Mouse (Mus musculus) intestine, embryonic 16.5 days (tissue): ENCODE measurements around the gene Gm13272. TPM values are rescaled to one million over a fixed set of nuclear protein-coding genes. Genes with fewer than 3 reads are reported as not detected.
"Not testable (repeated sequence)": the region's sequence is repeated elsewhere in the genome, so short reads cannot be mapped to it uniquely, and the experiment has no call there.

ENCODE experiments used
- ATAC-seq: fragments of 200-750 bp; cut with Nextera tagmentation; 2 replicates; pipeline ENCODE4 v1.8.0; 2017; ENCODE audit warnings: moderate TSS enrichment, moderate library complexity
- H3K27ac ChIP-seq: fragments of 300-500 bp; sonication (generic); 2 replicates; pipeline ENCODE4 v1.5.1; 2014; ENCODE audit warnings: mild to moderate bottlenecking, low read length
- H3K27me3 ChIP-seq: fragments of 300-500 bp; sonication (generic); replicated peaks from 2 replicates; pipeline ENCODE4 v1.6.1; 2014; ENCODE audit warnings: low read length, control low read depth, mixed read lengths; ENCODE audit not compliant: control insufficient read depth, insufficient read depth
- H3K36me3 ChIP-seq: fragments of 300-500 bp; sonication (generic); 2 replicates; pipeline ENCODE4 v1.6.1; 2014; ENCODE audit warnings: low read length, control low read depth; ENCODE audit not compliant: control insufficient read depth, insufficient read depth
- H3K4me1 ChIP-seq: fragments of 300-500 bp; sonication (generic); 2 replicates; pipeline ENCODE4 v1.6.1; 2014; ENCODE audit warnings: low read length, control low read depth, mixed read lengths; ENCODE audit not compliant: control insufficient read depth, insufficient read depth
- H3K4me2 ChIP-seq: fragments of 300-500 bp; sonication (generic); 2 replicates; pipeline ENCODE4 v1.6.1; 2014; ENCODE audit warnings: low read depth, low read length, control low read depth
- H3K4me3 ChIP-seq: fragments of 300-500 bp; sonication (generic); 2 replicates; pipeline ENCODE4 v1.5.1; 2014; ENCODE audit warnings: mild to moderate bottlenecking, low read length
- H3K9ac ChIP-seq: fragments of 300-500 bp; sonication (generic); 2 replicates; pipeline ENCODE4 v1.6.1; 2014; ENCODE audit warnings: low read depth, low read length
- H3K9me3 ChIP-seq: fragments of 300-500 bp; sonication (generic); 2 replicates; pipeline ENCODE4 v1.6.1; 2016; ENCODE audit warnings: low read length, control low read depth; ENCODE audit not compliant: control insufficient read depth
- WGBS: fragments of 180-500 bp; shearing (Covaris S2); extraction: QIAGEN DNeasy Blood & Tissue Kit; methylation state at CpG from one replicate; pipeline ENCODE4 v1.1.7; 2014; 5-methylcytosine and 5-hydroxymethylcytosine counted together
- polyA plus RNA-seq: library from polyadenylated mRNA; unstranded; fragments of >200 nt; fragmentation: Nextera tagmentation; extraction: Ambion mirVana; gene quantifications from 2 replicates; pipeline ENCODE4 v1.2.1, GENCODE M21; 2015

Gm13272 gene
- polyA plus RNA-seq, 1 experiment from 2014 or later, result 0.28 TPM

DNA sequence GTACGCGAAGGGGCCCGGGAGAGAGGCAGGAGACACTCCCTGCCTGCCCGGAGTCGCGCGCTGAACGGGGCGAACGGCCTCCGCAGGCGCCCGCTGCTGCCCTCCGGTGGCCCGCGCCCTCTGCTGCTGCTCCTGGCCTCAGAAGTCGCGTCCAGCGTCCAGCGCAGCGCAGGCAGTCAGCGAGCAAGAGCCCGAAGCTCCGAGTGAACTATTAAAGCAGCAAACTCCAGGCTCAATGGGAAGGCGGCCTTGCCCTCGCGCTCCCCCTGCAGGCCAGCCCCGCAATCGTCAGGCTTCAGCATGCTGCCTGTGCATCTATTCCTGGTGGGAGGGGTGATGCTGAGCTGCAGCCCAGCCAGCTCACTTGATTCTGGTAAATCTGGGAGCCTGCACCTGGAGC, 23.3 kb downstream of the Gm13272 start, which contains the start of gene Gm13287:
TSS of gene Gm13287 (plus strand) at position 301 of the 400 bp plus-strand sequence.
- not testable (repeated sequence) for H3K4me3 ChIP-seq, H3K4me2 ChIP-seq, H3K27ac ChIP-seq, ATAC-seq, H3K27me3 ChIP-seq, H3K4me1 ChIP-seq, H3K9me3 ChIP-seq, H3K36me3 ChIP-seq, H3K9ac ChIP-seq
- no CpG with 5 or more reads among the region's 29 CpGs for WGBS

DNA sequence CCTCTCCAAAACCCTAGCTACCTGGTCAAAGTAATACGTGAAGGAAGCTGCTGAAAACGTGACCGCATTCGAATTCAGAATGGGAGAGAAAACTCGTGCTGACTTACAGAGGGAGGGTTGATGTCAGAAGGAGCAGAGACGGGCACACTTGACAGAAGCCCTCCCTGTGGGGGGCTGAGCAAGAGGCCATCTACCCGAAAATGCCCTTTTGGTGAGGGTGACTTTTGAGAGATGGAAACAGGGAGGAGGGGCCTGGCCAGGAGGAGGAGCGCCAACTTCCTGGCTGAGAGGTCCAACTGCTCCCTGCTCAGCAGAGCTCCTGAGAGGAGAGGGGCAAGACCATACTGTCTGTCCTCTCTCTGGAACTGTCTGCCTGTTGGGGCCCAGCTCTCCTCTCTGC, 25.6 kb downstream of the Gm13272 start, which contains the start of gene Gm13288:
TSS of gene Gm13288 (plus strand) at position 301 of the 400 bp plus-strand sequence.
- H3K9ac ChIP-seq, H3K4me2 ChIP-seq, H3K4me1 ChIP-seq, ATAC-seq, H3K27me3 ChIP-seq, H3K36me3 ChIP-seq, H3K27ac ChIP-seq, H3K9me3 ChIP-seq: not testable (repeated sequence)
- peak within 1 kb of the TSS; percentile 16; the same call in 1 of the 2 replicates for H3K4me3 ChIP-seq
- WGBS, result no CpG with 5 or more reads among the region's 8 CpGs

DNA sequence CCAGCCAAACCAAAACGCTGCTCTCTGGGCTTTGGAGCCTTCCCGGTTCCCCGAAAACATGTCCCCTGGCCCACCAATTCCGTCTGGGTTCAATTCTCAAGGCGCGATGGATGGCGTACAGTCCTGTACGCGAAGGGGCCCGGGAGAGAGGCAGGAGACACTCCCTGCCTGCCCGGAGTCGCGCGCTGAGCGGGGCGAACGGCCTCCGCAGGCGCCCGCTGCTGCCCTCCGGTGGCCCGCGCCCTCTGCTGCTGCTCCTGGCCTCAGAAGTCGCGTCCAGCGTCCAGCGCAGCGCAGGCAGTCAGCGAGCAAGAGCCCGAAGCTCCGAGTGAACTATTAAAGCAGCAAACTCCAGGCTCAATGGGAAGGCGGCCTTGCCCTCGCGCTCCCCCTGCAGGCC, 26.1 kb downstream of the Gm13272 start:
- H3K27me3 ChIP-seq, H3K4me1 ChIP-seq, H3K27ac ChIP-seq, ATAC-seq, H3K9me3 ChIP-seq, H3K36me3 ChIP-seq, H3K9ac ChIP-seq, H3K4me2 ChIP-seq: not testable (repeated sequence)
- WGBS, result 2% methylated on average over 11 of the region's 34 CpGs
- H3K4me3 ChIP-seq, result peak overlapping the region; percentile 16; the same call in 1 of the 2 replicates

DNA sequence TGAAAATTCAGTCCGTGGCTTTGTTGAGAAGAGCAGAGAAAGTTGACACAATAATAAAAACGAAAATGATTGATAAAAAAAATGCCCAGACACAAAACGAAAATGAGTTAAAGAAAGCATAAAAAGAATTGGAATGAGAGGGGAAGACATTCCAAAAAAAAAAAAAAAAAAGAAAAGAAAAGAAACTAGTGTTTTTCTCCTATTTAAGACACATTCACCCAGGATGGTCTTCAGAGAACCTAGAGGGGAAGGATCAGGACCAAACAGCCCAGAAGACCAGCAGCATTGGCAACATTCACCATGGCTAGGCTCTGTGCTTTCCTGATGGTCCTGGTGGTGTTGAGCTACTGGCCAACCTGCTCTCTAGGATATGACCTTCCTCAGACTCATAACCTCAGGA, 36.3 kb downstream of the Gm13272 start, which contains the start of gene Ifna7:
TSS of gene Ifna7 (plus strand) at position 301 of the 400 bp plus-strand sequence.
- no peak within 1 kb of the TSS for H3K27ac ChIP-seq
- no peaks in the 10 kb centered on the region for H3K27me3 ChIP-seq
- no peak within 1 kb of the TSS for H3K4me3 ChIP-seq
- no peak within 1 kb of the TSS for H3K9ac ChIP-seq
- no peaks in the 10 kb centered on the region for H3K9me3 ChIP-seq
- ATAC-seq, result no peak
- WGBS, result 66% methylated on average over 3 of the region's 3 CpGs
- H3K4me1 ChIP-seq, result no peaks in the 10 kb centered on the region
- no peak within 1 kb of the TSS for H3K4me2 ChIP-seq
- H3K36me3 ChIP-seq, result no peaks in the 10 kb centered on the region

DNA sequence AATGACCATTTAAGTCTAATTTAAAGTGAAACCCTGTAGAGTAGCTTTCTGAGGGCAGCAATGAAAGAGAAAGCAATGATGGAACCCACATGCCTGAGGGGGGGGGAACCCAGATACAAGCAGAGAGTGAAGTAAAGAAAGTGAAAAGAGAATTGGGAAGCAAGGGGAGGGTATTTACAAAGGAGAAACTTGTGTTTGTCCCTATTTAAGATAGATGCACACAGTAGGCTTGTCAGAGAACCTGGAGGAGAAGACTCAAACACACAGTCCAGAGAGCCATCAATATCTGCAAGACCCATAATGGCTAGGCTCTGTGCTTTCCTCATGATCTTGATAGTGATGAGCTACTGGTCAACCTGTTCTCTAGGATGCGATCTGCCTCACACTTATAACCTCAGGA, 40.0 kb downstream of the Gm13272 start, which contains the start of gene Ifna11:
TSS of gene Ifna11 (plus strand) at position 301 of the 400 bp plus-strand sequence.
- no peak within 1 kb of the TSS for H3K4me2 ChIP-seq
- H3K9ac ChIP-seq, result no peak within 1 kb of the TSS
- no peak within 1 kb of the TSS for H3K27ac ChIP-seq
- H3K9me3 ChIP-seq, result no peaks in the 10 kb centered on the region
- ATAC-seq, result no peak
- no peak within 1 kb of the TSS for H3K4me3 ChIP-seq
- no peaks in the 10 kb centered on the region for H3K36me3 ChIP-seq
- 82% methylated on average over 1 of the region's 1 CpGs for WGBS
- no peaks in the 10 kb centered on the region for H3K4me1 ChIP-seq
- H3K27me3 ChIP-seq, result no peaks in the 10 kb centered on the region

DNA sequence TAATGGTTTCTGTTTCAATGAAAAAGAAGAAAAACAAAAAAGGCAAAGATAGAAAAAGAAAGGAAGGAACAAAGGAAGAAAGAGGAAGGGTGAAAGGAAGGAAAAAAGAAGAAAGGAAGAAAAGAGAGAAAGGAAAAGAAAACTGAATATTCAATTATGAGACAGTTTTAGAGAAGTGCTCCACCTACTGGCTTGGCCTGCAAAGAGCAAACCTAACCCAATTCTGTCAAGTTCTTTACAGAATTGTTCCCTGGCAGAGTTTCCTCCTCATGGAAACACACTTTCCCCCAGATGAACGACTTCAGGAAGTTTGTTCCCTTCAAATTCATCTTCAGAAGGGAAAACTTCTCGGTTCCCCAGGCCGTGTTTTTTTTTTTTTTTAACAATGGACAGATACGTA, 43.3 kb downstream of the Gm13272 start:
- H3K27me3 ChIP-seq, result no peaks in the 10 kb centered on the region
- no peaks in the 10 kb centered on the region for H3K36me3 ChIP-seq
- H3K9me3 ChIP-seq, result no peaks in the 10 kb centered on the region
- no peak overlapping the region for H3K27ac ChIP-seq
- no peak overlapping the region for H3K9ac ChIP-seq
- no peak for ATAC-seq
- H3K4me1 ChIP-seq, result no peaks in the 10 kb centered on the region
- no peak overlapping the region for H3K4me2 ChIP-seq
- no peak overlapping the region for H3K4me3 ChIP-seq
- 23% methylated on average over 4 of the region's 4 CpGs for WGBS

DNA sequence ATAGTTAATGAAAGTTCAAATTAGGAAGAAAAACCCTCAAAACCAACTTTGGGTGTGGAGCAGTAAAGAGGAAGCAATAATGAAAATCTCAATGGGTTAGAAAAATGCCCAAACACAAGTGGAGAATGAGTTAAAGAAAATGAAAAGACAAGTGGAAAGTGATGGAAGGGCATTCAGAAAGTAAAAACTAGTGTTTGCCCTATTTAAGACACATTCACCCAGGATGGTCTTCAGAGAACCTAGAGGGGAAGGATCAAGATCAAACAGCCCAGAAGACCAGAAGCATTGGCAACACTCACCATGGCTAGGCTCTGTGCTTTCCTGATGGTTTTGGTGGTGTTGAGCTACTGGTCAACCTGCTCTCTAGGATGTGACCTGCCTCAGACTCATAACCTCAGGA, 47.5 kb downstream of the Gm13272 start, which contains the start of gene Ifna6:
TSS of gene Ifna6 (plus strand) at position 301 of the 400 bp plus-strand sequence.
- not testable (repeated sequence) for H3K27ac ChIP-seq, H3K4me1 ChIP-seq, H3K9ac ChIP-seq, H3K27me3 ChIP-seq, H3K4me2 ChIP-seq, H3K4me3 ChIP-seq, H3K9me3 ChIP-seq, H3K36me3 ChIP-seq, ATAC-seq

Other genes starting within 250 kb of the Gm13272 start
- not detected in 2 replicates for gene Ifna15, start 221.6 kb upstream of the Gm13272 start, polyA plus RNA-seq
- gene Ifna14, start 208.1 kb upstream of the Gm13272 start, polyA plus RNA-seq, result not detected in 2 replicates
- gene Ifna9, start 187.5 kb upstream of the Gm13272 start, polyA plus RNA-seq, result not detected in 2 replicates
- gene Ifna12, start 176.5 kb upstream of the Gm13272 start, polyA plus RNA-seq, result not detected in 2 replicates
- gene C87499, start 145.4 kb upstream of the Gm13272 start, polyA plus RNA-seq, result not detected in 2 replicates
- not detected in 2 replicates for gene Ifna13, start 135.4 kb upstream of the Gm13272 start, polyA plus RNA-seq
- gene Ifna16, start 102.9 kb upstream of the Gm13272 start, polyA plus RNA-seq, result not detected in 2 replicates
- gene Ifna2, start 95.9 kb upstream of the Gm13272 start, polyA plus RNA-seq, result not detected in 2 replicates
- not detected in 2 replicates for gene Ifnab, start 88.5 kb upstream of the Gm13272 start, polyA plus RNA-seq
- 0.62 and 1.4 TPM in 2 replicates for gene Gm26566, start 58.0 kb upstream of the Gm13272 start, polyA plus RNA-seq
- gene Klhl9, start 57.4 kb upstream of the Gm13272 start, polyA plus RNA-seq, result 63.4 and 69.9 TPM in 2 replicates
- gene Gm13271, start 25.0 kb upstream of the Gm13272 start, polyA plus RNA-seq, result not detected in 2 replicates
- 0.21 TPM in 1 of 2 replicates, not detected in the other for gene Gm13283, start 19.7 kb upstream of the Gm13272 start, polyA plus RNA-seq
- 0.44 and 0.83 TPM in 2 replicates for gene Gm13290, start 6.0 kb upstream of the Gm13272 start, polyA plus RNA-seq
- not detected in 2 replicates for gene Gm13289, start 2.9 kb upstream of the Gm13272 start, polyA plus RNA-seq
- 0.11 TPM in 1 of 2 replicates, not detected in the other for gene Ifnz, start 2.3 kb downstream of the Gm13272 start, polyA plus RNA-seq
- gene Gm13276, start 5.9 kb downstream of the Gm13272 start, polyA plus RNA-seq, result not detected in 2 replicates
- gene Gm13277, start 8.8 kb downstream of the Gm13272 start, polyA plus RNA-seq, result not detected in 2 replicates
- gene Gm13278, start 11.7 kb downstream of the Gm13272 start, polyA plus RNA-seq, result not detected in 2 replicates
- not detected in 2 replicates for gene Gm13275, start 14.6 kb downstream of the Gm13272 start, polyA plus RNA-seq
- not detected in 2 replicates for gene Gm13279, start 17.5 kb downstream of the Gm13272 start, polyA plus RNA-seq
- gene Gm13285, start 19.8 kb downstream of the Gm13272 start, polyA plus RNA-seq, result 0.47 and 0.53 TPM in 2 replicates
- gene Gm13287, start 23.4 kb downstream of the Gm13272 start, polyA plus RNA-seq, result not detected in 2 replicates
- gene Gm13288, start 25.7 kb downstream of the Gm13272 start, polyA plus RNA-seq, result not detected in 2 replicates
- gene Ifna7, start 36.4 kb downstream of the Gm13272 start, polyA plus RNA-seq, result not detected in 2 replicates
- gene Ifna11, start 40.1 kb downstream of the Gm13272 start, polyA plus RNA-seq, result not detected in 2 replicates
- gene Ifna6, start 47.6 kb downstream of the Gm13272 start, polyA plus RNA-seq, result not detected in 2 replicates
- not detected in 2 replicates for gene Ifna5, start 55.7 kb downstream of the Gm13272 start, polyA plus RNA-seq
- gene Ifna4, start 62.0 kb downstream of the Gm13272 start, polyA plus RNA-seq, result not detected in 2 replicates
- not detected in 2 replicates for gene Ifna1, start 70.2 kb downstream of the Gm13272 start, polyA plus RNA-seq
- gene Ifne, start 100.4 kb downstream of the Gm13272 start, polyA plus RNA-seq, result not detected in 2 replicates